Mouse (Mus musculus) layer of hippocampus, adult 18-20 months (tissue): ENCODE measurements around the gene Cpxm2. TPM values are rescaled to one million over a fixed set of nuclear protein-coding genes. Genes with fewer than 3 reads are reported as not detected.
A peak's percentile ranks its signal among the peaks of the same experiment; 100 is the strongest.

Experiments used
- DNase-seq, 2 experiments: peaks; one replicate each; pipeline ENCODE4 v3.0.0; 2022; ENCODE audit warnings: low spot score in 2 of 2
- total RNA-seq, 2 experiments: library from RNA; stranded (reverse); gene quantifications; 2 replicates each; pipeline ENCODE4 v1.2.3; 2021

The Cpxm2 gene
- total RNA-seq, 2 experiments from 2014 or later = 2.3 to 3.0 TPM

GRCm38 (mm10) chr7:132031940-132032531, 122.5 kb downstream of the Cpxm2 start:
- DNase-seq = peak in 1 of 2 experiments; percentile 28

GRCm38 (mm10) chr7:132026671-132027070, 127.9 kb downstream of the Cpxm2 start:
- no peak for DNase-seq

GRCm38 (mm10) chr7:132025591-132025990, 128.9 kb downstream of the Cpxm2 start:
- DNase-seq = no peak

GRCm38 (mm10) chr7:132015933-132016332, 138.6 kb downstream of the Cpxm2 start:
- DNase-seq = no peak

GRCm38 (mm10) chr7:132015193-132015592, 139.3 kb downstream of the Cpxm2 start:
- no peak for DNase-seq

- DNase-seq = no peak
Observed at GRCm38 (mm10) chr7:132013970-132014369, 140.6 kb downstream of the Cpxm2 start.

GRCm38 (mm10) chr7:132012969-132013679, 141.4 kb downstream of the Cpxm2 start:
- DNase-seq = peak in 1 of 2 experiments; percentile 61

GRCm38 (mm10) chr7:132009002-132009401, 145.5 kb downstream of the Cpxm2 start:
- no peak for DNase-seq

- DNase-seq = peak in 1 of 2 experiments; percentile 60
Observed at GRCm38 (mm10) chr7:132005996-132006696, 148.4 kb downstream of the Cpxm2 start.

GRCm38 (mm10) chr7:131992873-131993272, 161.7 kb downstream of the Cpxm2 start:
- DNase-seq = no peak

GRCm38 (mm10) chr7:131992226-131992625, 162.3 kb downstream of the Cpxm2 start:
- DNase-seq = no peak

- no peak for DNase-seq
Observed at GRCm38 (mm10) chr7:131989056-131989455, 165.5 kb downstream of the Cpxm2 start.

Other genes starting within 250 kb of the Cpxm2 start
- 10 to 100 TPM; 49.8 to 53.2 TPM for gene Gpr26, start 188.3 kb downstream of the Cpxm2 start, total RNA-seq
- gene Chst15, start 162.5 kb upstream of the Cpxm2 start, total RNA-seq = 10 to 100 TPM; 39.3 to 45.0 TPM